Mouse (Mus musculus) limb, embryonic 14.5 days (tissue): ENCODE measurements around the gene Ube2d2b. TPM values are rescaled to one million over a fixed set of nuclear protein-coding genes. Genes with fewer than 3 reads are reported as not detected.

Source experiments
- ATAC-seq: fragments of 200-750 bp; cut with Nextera tagmentation; 2 replicates; pipeline ENCODE4 v1.8.0; 2017; ENCODE audit warnings: low read depth, moderate number of reproducible peaks, moderate TSS enrichment; ENCODE audit not compliant: low FRiP score
- DNase-seq: peaks from one replicate; pipeline ENCODE4 v3.0.0-alpha.2; 2015; ENCODE audit warnings: low spot score
- H3K27ac ChIP-seq: fragments of 300-500 bp; sonication (generic); replicated peaks from 2 replicates; pipeline ENCODE4 v1.5.1; 2014; ENCODE audit warnings: low read depth, mild to moderate bottlenecking, low read length, moderate library complexity, mixed read lengths
- H3K27me3 ChIP-seq: fragments of 300-500 bp; sonication (generic); 2 replicates; pipeline ENCODE4 v1.6.1; 2014; ENCODE audit warnings: low read length, mixed read lengths; ENCODE audit not compliant: control insufficient read depth, insufficient read depth
- H3K36me3 ChIP-seq: fragments of 300-500 bp; sonication (generic); 2 replicates; pipeline ENCODE4 v1.6.1; 2014; ENCODE audit warnings: mild to moderate bottlenecking, low read length, moderate library complexity, mixed read lengths; ENCODE audit not compliant: control insufficient read depth, insufficient read depth
- H3K4me1 ChIP-seq: fragments of 300-500 bp; sonication (generic); 2 replicates; pipeline ENCODE4 v1.6.1; 2014; ENCODE audit warnings: antibody characterized with exemption, low read length, mixed read lengths; ENCODE audit not compliant: control insufficient read depth, insufficient read depth
- H3K4me2 ChIP-seq: fragments of 300-500 bp; sonication (generic); replicated peaks from 2 replicates; pipeline ENCODE4 v1.6.1; 2014; ENCODE audit warnings: low read depth, mild to moderate bottlenecking, low read length, moderate library complexity; ENCODE audit not compliant: severe bottlenecking
- H3K4me3 ChIP-seq: fragments of 300-500 bp; sonication (generic); replicated peaks from 2 replicates; pipeline ENCODE4 v1.5.1; 2014; ENCODE audit warnings: low read length
- H3K9ac ChIP-seq: fragments of 300-500 bp; sonication (generic); 2 replicates; pipeline ENCODE4 v1.6.1; 2014; ENCODE audit warnings: mild to moderate bottlenecking, low read depth, low read length, moderate library complexity; ENCODE audit not compliant: severe bottlenecking
- H3K9me3 ChIP-seq: fragments of 300-500 bp; sonication (generic); 2 replicates; pipeline ENCODE4 v1.6.1; 2016; ENCODE audit warnings: low read length; ENCODE audit not compliant: control insufficient read depth
- POLR2A ChIP-seq: fragments of 200-500 bp; IDR thresholded peaks from 2 replicates; pipeline ENCODE4 v1.8.0; 2012; ENCODE audit warnings: inconsistent platforms, mild to moderate bottlenecking, moderate library complexity, borderline replicate concordance; ENCODE audit not compliant: insufficient read depth, insufficient read length; ENCODE audit errors: extremely low read depth
- WGBS: fragments of 180-500 bp; shearing (Covaris S2); extraction: QIAGEN DNeasy Blood & Tissue Kit; methylation state at CpG from one replicate; pipeline ENCODE4 v1.1.7; 2014; 5-methylcytosine and 5-hydroxymethylcytosine counted together
- polyA plus RNA-seq, 2 experiments: library from polyadenylated mRNA; depleted of rRNA in 1 of 2; stranded (reverse) in 1 of 2; unstranded in 1 of 2; fragments of >200 nt; fragmentation: Nextera tagmentation in 1 of 2; extraction: Ambion mirVana in 1 of 2; gene quantifications; 2 replicates each; pipeline versions ENCODE4 v1.2.1 to v1.2.3; 2012 to 2014

The Ube2d2b gene
- polyA plus RNA-seq, 2 experiments = not detected

DNA sequence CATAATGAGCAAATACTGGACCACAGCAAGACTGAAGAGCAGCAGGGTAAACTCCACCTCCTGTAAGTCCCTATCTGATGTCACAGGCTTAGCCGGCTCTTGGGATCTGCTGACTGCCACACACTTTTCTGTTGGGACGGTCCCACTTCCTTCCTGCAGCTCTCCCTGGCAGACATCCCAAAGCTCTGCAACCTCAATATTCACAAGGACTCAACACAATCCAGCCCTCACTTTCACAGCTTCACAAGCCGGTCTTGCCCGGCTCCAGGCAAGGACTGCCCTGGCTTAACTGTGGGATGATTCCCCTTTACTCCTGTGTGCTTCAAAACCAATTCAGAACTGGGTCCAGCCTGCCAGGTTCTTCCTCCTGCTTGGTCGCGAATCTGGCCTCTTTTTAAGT, 23.9 kb downstream of the Ube2d2b start:
- no peak for TF ChIP-seq POLR2A
- Histone ChIP-seq H3K4me2 (no peak overlapping the region), H3K4me3 (no peak overlapping the region), H3K9me3 (no peaks in the 10 kb centered on the region), H3K36me3 (no peaks in the 10 kb centered on the region), H3K27ac (no peak overlapping the region), H3K4me1 (peaks cover 10% of the 10 kb centered on the region), H3K27me3 (no peaks in the 10 kb centered on the region), H3K9ac (no peak overlapping the region)
- ATAC-seq (no peak), DNase-seq (peak; percentile 7)
- 28% methylated on average over 6 of the region's 6 CpGs for WGBS

DNA sequence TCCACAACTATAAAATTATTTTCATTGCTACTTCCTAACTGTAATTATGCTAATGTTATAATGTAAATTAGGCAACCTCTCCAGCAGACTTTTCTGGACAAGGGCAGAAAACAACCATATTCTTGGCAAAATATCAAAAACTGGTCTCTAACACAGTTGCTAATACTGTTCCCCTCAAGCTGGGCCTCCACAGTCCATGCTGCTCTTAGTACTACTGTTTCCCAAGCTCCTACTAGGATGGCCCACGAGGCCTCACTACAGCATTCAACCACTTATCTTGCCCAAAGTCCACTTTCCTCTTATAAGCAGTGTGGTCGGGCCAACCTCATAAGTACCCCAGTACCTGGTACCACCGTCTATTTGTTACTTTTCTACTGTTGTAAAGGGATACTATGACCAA, 24.7 kb downstream of the Ube2d2b start:
- H3K4me1 ChIP-seq = peaks cover 10% of the 10 kb centered on the region
- TF ChIP-seq POLR2A = no peak
- no peak overlapping the region for H3K27ac ChIP-seq
- no peaks in the 10 kb centered on the region for H3K36me3 ChIP-seq
- H3K4me3 ChIP-seq = no peak overlapping the region
- no peaks in the 10 kb centered on the region for H3K27me3 ChIP-seq
- DNase-seq = no peak
- no peak overlapping the region for H3K4me2 ChIP-seq
- no peak overlapping the region for H3K9ac ChIP-seq
- WGBS = 78% methylated on average over 3 of the region's 3 CpGs
- no peaks in the 10 kb centered on the region for H3K9me3 ChIP-seq
- no peak for ATAC-seq

DNA sequence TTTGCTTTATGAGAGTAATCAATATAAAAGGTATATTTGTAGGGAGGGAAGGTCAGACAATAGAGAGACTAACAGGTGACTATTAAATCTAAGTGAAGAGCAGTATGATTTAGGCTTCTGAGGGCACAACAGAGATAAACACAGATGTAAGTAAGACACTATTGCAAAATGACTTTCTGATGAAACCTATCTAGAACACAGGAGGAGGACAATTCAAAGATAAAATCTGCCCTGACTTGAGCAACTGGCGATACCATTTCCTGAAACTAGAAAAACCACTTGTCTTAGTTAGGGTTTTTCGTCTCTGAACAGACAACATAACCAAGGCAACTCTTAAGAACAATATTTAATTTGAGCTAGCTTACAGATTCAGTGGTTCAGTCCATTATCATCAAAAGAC, 25.6 kb downstream of the Ube2d2b start:
- H3K4me2 ChIP-seq = no peak overlapping the region
- H3K27me3 ChIP-seq = no peaks in the 10 kb centered on the region
- no peak overlapping the region for H3K27ac ChIP-seq
- 78% methylated on average over 2 of the region's 2 CpGs for WGBS
- DNase-seq (no peak), ATAC-seq (no peak)
- no peak overlapping the region for H3K4me3 ChIP-seq
- no peaks in the 10 kb centered on the region for H3K9me3 ChIP-seq
- H3K4me1 ChIP-seq = peaks cover 10% of the 10 kb centered on the region
- TF ChIP-seq POLR2A = no peak
- H3K36me3 ChIP-seq = no peaks in the 10 kb centered on the region
- no peak overlapping the region for H3K9ac ChIP-seq

DNA sequence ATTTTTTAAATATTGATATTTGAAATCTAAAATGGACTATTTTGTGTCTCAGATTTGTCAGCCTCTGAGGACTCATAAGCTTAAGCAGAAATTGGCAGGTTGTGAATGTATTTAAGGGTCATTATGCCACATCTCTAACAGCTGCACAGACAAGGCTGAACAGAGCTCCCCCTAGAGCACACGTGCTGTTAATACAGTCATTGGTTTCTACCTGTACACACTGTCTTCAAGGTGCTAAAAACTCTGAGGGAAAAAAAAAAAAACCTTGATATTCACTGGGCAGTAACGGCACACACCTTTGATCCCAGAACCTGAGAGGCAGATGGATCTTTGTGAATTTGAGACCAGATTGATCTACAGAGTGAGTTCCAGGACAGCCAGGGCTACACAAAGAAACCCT, 29.1 kb downstream of the Ube2d2b start:
- ATAC-seq (no peak), DNase-seq (no peak)
- no peak overlapping the region for H3K27ac ChIP-seq
- TF ChIP-seq POLR2A = no peak
- 48% methylated on average over 2 of the region's 2 CpGs for WGBS
- no peaks in the 10 kb centered on the region for H3K27me3 ChIP-seq
- H3K9me3 ChIP-seq = no peaks in the 10 kb centered on the region
- H3K36me3 ChIP-seq = no peaks in the 10 kb centered on the region
- no peak overlapping the region for H3K9ac ChIP-seq
- H3K4me2 ChIP-seq = no peak overlapping the region
- peaks cover 8% of the 10 kb centered on the region for H3K4me1 ChIP-seq
- no peak overlapping the region for H3K4me3 ChIP-seq

- TF ChIP-seq POLR2A = no peak
- Histone ChIP-seq H3K4me1 (peaks cover 8% of the 10 kb centered on the region; the same call in 1 of the 2 replicates), H3K9ac (no peak overlapping the region), H3K4me2 (no peak overlapping the region), H3K36me3 (no peaks in the 10 kb centered on the region), H3K9me3 (no peaks in the 10 kb centered on the region), H3K4me3 (no peak overlapping the region), H3K27ac (no peak overlapping the region), H3K27me3 (no peaks in the 10 kb centered on the region)
- DNase-seq = no peak
- no peak for ATAC-seq
- WGBS = 83% methylated on average over 3 of the region's 3 CpGs
Observed at GRCm38 (mm10) chr5:107863971-107864370, 34.1 kb downstream of the Ube2d2b start.
